ENCODE assay signal across 23 mouse cellular contexts in the genomic region with DNA sequence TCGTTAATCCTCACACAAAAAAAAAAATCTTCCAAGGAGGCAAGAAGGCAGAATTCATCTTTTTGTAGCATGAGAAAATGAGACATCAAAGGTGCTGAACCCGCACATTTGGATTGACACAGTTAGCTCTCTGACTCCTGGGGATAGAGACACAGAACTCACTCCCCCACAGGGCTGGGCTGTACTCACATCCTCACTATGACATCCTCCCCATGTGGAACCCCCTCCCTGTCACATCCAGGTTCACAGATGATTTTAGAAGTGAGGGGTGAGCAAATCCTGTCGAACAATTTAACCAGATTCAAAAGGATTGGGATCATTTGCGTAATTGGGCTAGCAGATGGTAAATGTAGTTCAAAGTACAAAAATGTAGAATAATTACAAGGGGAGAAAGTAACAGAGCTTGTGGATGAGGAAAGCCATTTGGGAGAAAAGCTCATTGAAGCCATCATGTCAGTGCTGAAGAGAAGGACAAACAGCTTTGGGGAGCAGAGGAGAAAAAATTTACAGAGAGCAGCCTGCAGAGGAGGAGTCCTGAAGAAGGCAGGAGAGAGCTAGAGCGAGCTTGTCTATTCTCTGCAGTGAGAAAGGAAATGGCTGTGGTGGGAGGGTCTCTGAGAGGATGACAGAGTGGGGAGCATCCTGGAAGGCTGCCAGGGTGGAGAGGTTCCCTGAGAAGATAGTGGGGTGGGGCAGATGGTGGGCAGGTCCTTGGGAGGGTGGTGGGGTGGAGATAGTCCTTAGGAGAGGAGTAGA.
A peak's percentile ranks its signal among the peaks of the same experiment; 100 is the strongest.
DNase-seq lines count a peak whose midpoint lies in the region; ATAC-seq and TF ChIP-seq lines count a peak whose summit lies in the region.
"Had no signal": no experiment of that assay in that cellular context is flagged by ENCODE, and none has a peak within 500 bp of the region (broad histone marks: within the 10 kb centered on the region; RNA-seq: fewer than 3 reads in every experiment).

No protein-coding gene starts in this region.

- 56% methylated on average over 5 of the region's 5 CpGs for WGBS in lung, embryonic 16.5 days
- 47% methylated on average over 5 of the region's 5 CpGs for WGBS in lung, postnatal 0 days
- WGBS in forebrain, embryonic 16.5 days, result 31% methylated on average over 5 of the region's 5 CpGs
- WGBS in kidney, adult 2 months, result 57% methylated on average over 5 of the region's 5 CpGs

- TF ChIP-seq EP300 in lung, postnatal 0 days (IDR thresholded peaks at IDR 0.05), result no peak

- TF ChIP-seq CTCF in lung, postnatal 0 days (IDR thresholded peaks at IDR 0.05), result no peak
- TF ChIP-seq CTCF in brain, embryonic 14.5 days (IDR thresholded peaks at IDR 0.05; ENCODE audit: borderline replicate concordance, extremely low read depth, insufficient read depth, insufficient read length), result no peak
- no peak for TF ChIP-seq CTCF in kidney, adult 2 months (conservative IDR thresholded peaks at IDR 0.05; ENCODE audit: insufficient read depth, insufficient read length, low read depth, low read length)

- H3K27me3 ChIP-seq in lung, embryonic 16.5 days (ENCODE audit: control insufficient read depth, insufficient read depth, low read depth, low read length), result no peaks in the 10 kb centered on the region
- no peaks in the 10 kb centered on the region for H3K27me3 ChIP-seq in lung, postnatal 0 days (replicated peaks; ENCODE audit: insufficient read depth, low read length)
- H3K27me3 ChIP-seq in forebrain, embryonic 16.5 days (replicated peaks; ENCODE audit: control insufficient read depth, insufficient read depth, low read length), result no peaks in the 10 kb centered on the region
- no peaks in the 10 kb centered on the region for H3K27me3 ChIP-seq in kidney, adult 2 months (replicated peaks; ENCODE audit: control insufficient read depth, insufficient read depth, low read length)
- H3K27me3 ChIP-seq: liver, embryonic 15.5 days; megakaryocyte, embryonic 14.5 days had no signal

- H3K4me3 ChIP-seq in lung, embryonic 16.5 days (ENCODE audit: low read length), result no peak overlapping the region
- no peak overlapping the region for H3K4me3 ChIP-seq in lung, postnatal 0 days (ENCODE audit: low read depth, low read length)
- H3K4me3 ChIP-seq in forebrain, embryonic 16.5 days (replicated peaks; ENCODE audit: low read length), result no peak overlapping the region
- H3K4me3 ChIP-seq in kidney, adult 2 months (ENCODE audit: insufficient read depth, low read depth, low read length), result no peak overlapping the region
- H3K4me3 ChIP-seq: limb, embryonic 10.5 days; liver, embryonic 15.5 days had no signal

- H3K4me2 ChIP-seq in lung, embryonic 16.5 days (ENCODE audit: low read depth, low read length), result no peak overlapping the region
- no peak overlapping the region for H3K4me2 ChIP-seq in lung, postnatal 0 days (replicated peaks; ENCODE audit: low read depth, low read length)
- no peak overlapping the region for H3K4me2 ChIP-seq in forebrain, embryonic 16.5 days (ENCODE audit: low read length)
- H3K4me2 ChIP-seq: heart, embryonic 11.5 days; liver, embryonic 15.5 days had no signal

- H3K36me3 ChIP-seq in lung, embryonic 16.5 days (ENCODE audit: control insufficient read depth, insufficient read depth, low read length), result no peaks in the 10 kb centered on the region
- no peaks in the 10 kb centered on the region for H3K36me3 ChIP-seq in lung, postnatal 0 days (ENCODE audit: insufficient read depth, low read length)
- H3K36me3 ChIP-seq in forebrain, embryonic 16.5 days (ENCODE audit: control insufficient read depth, insufficient read depth), result no peaks in the 10 kb centered on the region
- H3K36me3 ChIP-seq in kidney, adult 2 months (ENCODE audit: control insufficient read depth, insufficient read depth, low read length), result no peaks in the 10 kb centered on the region
- H3K36me3 ChIP-seq: limb, embryonic 10.5 days; liver, embryonic 15.5 days had no signal

- H3K4me1 ChIP-seq in lung, embryonic 16.5 days (replicated peaks; ENCODE audit: control insufficient read depth, insufficient read depth, low read length), result no peaks in the 10 kb centered on the region
- H3K4me1 ChIP-seq in lung, postnatal 0 days (ENCODE audit: insufficient read depth, low read depth, low read length), result no peaks in the 10 kb centered on the region
- H3K4me1 ChIP-seq in forebrain, embryonic 16.5 days (replicated peaks; ENCODE audit: control insufficient read depth, insufficient read depth, low read length), result peaks cover 25% of the 10 kb centered on the region
- H3K4me1 ChIP-seq in kidney, adult 2 months (ENCODE audit: control insufficient read depth, insufficient read depth, low read length), result no peaks in the 10 kb centered on the region
- H3K4me1 ChIP-seq: liver, embryonic 15.5 days; megakaryocyte, embryonic 14.5 days had no signal

- no peaks in the 10 kb centered on the region for H3K9me3 ChIP-seq in lung, embryonic 16.5 days (ENCODE audit: control insufficient read depth, low read length)
- no peaks in the 10 kb centered on the region for H3K9me3 ChIP-seq in lung, postnatal 0 days (ENCODE audit: low read length)
- no peaks in the 10 kb centered on the region for H3K9me3 ChIP-seq in forebrain, embryonic 16.5 days (ENCODE audit: control insufficient read depth, low read length)
- H3K9me3 ChIP-seq: limb, embryonic 10.5 days; liver, embryonic 15.5 days had no signal

- no peak overlapping the region for H3K9ac ChIP-seq in lung, embryonic 16.5 days (ENCODE audit: low read length)
- H3K9ac ChIP-seq in lung, postnatal 0 days (replicated peaks; ENCODE audit: low read depth), result no peak overlapping the region
- H3K9ac ChIP-seq in forebrain, embryonic 16.5 days (replicated peaks; ENCODE audit: low read depth, low read length), result no peak overlapping the region
- H3K9ac ChIP-seq: liver, embryonic 15.5 days had no signal

- no peak for TF ChIP-seq POLR2A in brain, embryonic 14.5 days (IDR thresholded peaks at IDR 0.05; ENCODE audit: borderline replicate concordance, extremely low read depth, insufficient read depth, insufficient read length, poor library complexity, severe bottlenecking)
- no peak for TF ChIP-seq POLR2A in kidney, adult 2 months (IDR thresholded peaks at IDR 0.05; ENCODE audit: low read depth, low read length)

- peak; percentile 48 for ATAC-seq in frontal cortex, adult (ENCODE audit: low TSS enrichment)
- peak; percentile 23; the same call in 1 of the 2 replicates for ATAC-seq in lung, embryonic 16.5 days (ENCODE audit: low read depth)
- ATAC-seq in lung, postnatal 0 days, result no peak
- peak; percentile 54 for ATAC-seq in forebrain, embryonic 16.5 days
- ATAC-seq: CD4-positive, CD25-positive, alpha-beta regulatory T cell, adult 4 months; hindbrain, postnatal 0 days; intestine, embryonic 16.5 days had no signal

- no peak overlapping the region for H3K27ac ChIP-seq in lung, embryonic 16.5 days (ENCODE audit: low read length)
- H3K27ac ChIP-seq in lung, postnatal 0 days (ENCODE audit: low read length), result no peak overlapping the region
- peak overlapping the region; percentile 62 for H3K27ac ChIP-seq in forebrain, embryonic 16.5 days (ENCODE audit: low read length)
- no peak overlapping the region for H3K27ac ChIP-seq in kidney, adult 2 months (ENCODE audit: insufficient read depth, low read depth, low read length)
- H3K27ac ChIP-seq: hindbrain, postnatal 0 days; limb, embryonic 10.5 days; liver, embryonic 15.5 days had no signal

- DNase-seq in frontal cortex, postnatal 36 days (ENCODE audit: low spot score in 2 of 2), result no peak
- no peak for DNase-seq in lung, postnatal 0 days (ENCODE audit: low spot score)
- peak; percentile 65 for DNase-seq in brain, embryonic 14.5 days (ENCODE audit: low read depth)
- no peak for DNase-seq in kidney, adult 2 months
- DNase-seq: adrenal gland, postnatal 14 days; cerebellum, adult 11-12 months; cerebellum, postnatal 14 days; gastrocnemius, postnatal 14 days; heart, adult 11 months; kidney, postnatal 25 days; liver; thymus, adult 2 months; thymus, postnatal 4 days had no signal
